Mouse (Mus musculus) kidney, adult 2 months (tissue): ENCODE data around the gene Ulk1.

Source experiments
- CTCF ChIP-seq: fragments of 200-500 bp; conservative IDR thresholded peaks from 2 replicates; pipeline ENCODE4 v1.5.1; 2011; ENCODE audit warnings: low read depth, mild to moderate bottlenecking, control low read depth, low read length, moderate library complexity, mixed read lengths; ENCODE audit not compliant: insufficient read depth, insufficient read length
- POLR2A ChIP-seq: fragments of 200-500 bp; IDR thresholded peaks from one replicate; pipeline ENCODE4 v1.6.1; 2011; ENCODE audit warnings: low read depth, low read length, control low read depth

GRCm38 (mm10) chr5:110824421-110824820, 14.5 kb upstream of the Ulk1 start:
- TF ChIP-seq POLR2A, result no peak
- no peak for TF ChIP-seq CTCF
